Mouse (Mus musculus) embryonic fibroblast, embryonic 13.5 days (primary cell): Measurements from ENCODE around the gene Adrm1. TPM values are rescaled to one million over a fixed set of nuclear protein-coding genes. Genes with fewer than 3 reads are reported as not detected.
A peak's percentile ranks its signal among the peaks of the same experiment; 100 is the strongest.

ENCODE experiments used
- H3K27ac ChIP-seq: 2 replicates; pipeline ENCODE4 v1.5.1; 2012; ENCODE audit warnings: low read length, control low read depth, inconsistent platforms; ENCODE audit not compliant: insufficient read depth
- H3K4me1 ChIP-seq: 2 replicates; pipeline ENCODE4 v1.6.1; 2011; ENCODE audit warnings: low read length; ENCODE audit not compliant: control insufficient read depth, insufficient read depth
- H3K4me3 ChIP-seq: 2 replicates; pipeline ENCODE4 v1.5.1; 2011; ENCODE audit warnings: mild to moderate bottlenecking, control low read depth, low read length; ENCODE audit not compliant: insufficient read depth
- CTCF ChIP-seq: IDR thresholded peaks from 2 replicates; pipeline ENCODE4 v1.5.1; 2011; ENCODE audit warnings: mild to moderate bottlenecking, control low read depth, low read length, moderate library complexity, borderline replicate concordance; ENCODE audit not compliant: insufficient read depth
- POLR2A ChIP-seq: IDR thresholded peaks from 2 replicates; pipeline ENCODE4 v1.6.1; 2011; ENCODE audit warnings: low read depth, mild to moderate bottlenecking, control low read depth, low read length, moderate library complexity
- polyA plus RNA-seq: library from polyadenylated mRNA; stranded (reverse); fragments of >200 nt; gene quantifications from 2 replicates; pipeline ENCODE4 v1.2.4, GENCODE M21; 2011; ENCODE audit warnings: low read depth; ENCODE audit not compliant: missing spikeins, insufficient read length

Adrm1 gene
- polyA plus RNA-seq, 1 experiment: 44.5 TPM

GRCm38 (mm10) chr2:180225044-180225761, 53.9 kb downstream of the Adrm1 start:
- Histone ChIP-seq H3K27ac (no peak overlapping the region), H3K4me1 (peaks cover 5% of the 10 kb centered on the region; the same call in 1 of the 2 replicates), H3K4me3 (peak overlapping the region; percentile 62)
- TF ChIP-seq POLR2A: no peak; the same call in 1 of the 2 replicates
- TF ChIP-seq CTCF: no peak

Other genes starting within 250 kb of the Adrm1 start
- 10.4 and 11.5 TPM in 2 replicates for gene Taf4, start 194.8 kb upstream of the Adrm1 start, polyA plus RNA-seq
- 54.7 and 63.3 TPM in 2 replicates for gene Lsm14b, start 146.5 kb upstream of the Adrm1 start, polyA plus RNA-seq
- gene Psma7, start 129.1 kb upstream of the Adrm1 start, polyA plus RNA-seq: 163 and 173 TPM in 2 replicates
- 3.4 and 3.9 TPM in 2 replicates for gene Ss18l1, start 129.0 kb upstream of the Adrm1 start, polyA plus RNA-seq
- 11.4 and 15.2 TPM in 2 replicates for gene Mtg2, start 100.9 kb upstream of the Adrm1 start, polyA plus RNA-seq
- gene Hrh3, start 67.0 kb upstream of the Adrm1 start, polyA plus RNA-seq: not detected in 2 replicates
- 34.0 and 39.3 TPM in 2 replicates for gene Osbpl2, start 52.2 kb upstream of the Adrm1 start, polyA plus RNA-seq
- gene Lama5, start 54.4 kb downstream of the Adrm1 start, polyA plus RNA-seq: 31.0 and 51.1 TPM in 2 replicates
- gene Rps21, start 85.9 kb downstream of the Adrm1 start, polyA plus RNA-seq: 1,138 and 1,342 TPM in 2 replicates
- gene Cables2, start 102.0 kb downstream of the Adrm1 start, polyA plus RNA-seq: 12.5 and 13.4 TPM in 2 replicates
- not detected in 2 replicates for gene Rbbp8nl, start 118.4 kb downstream of the Adrm1 start, polyA plus RNA-seq
- gene Gata5, start 163.2 kb downstream of the Adrm1 start, polyA plus RNA-seq: not detected in 2 replicates